Mouse (Mus musculus) C2C12 (cell line): ENCODE results near the gene Il12rb1.

Experiments
- CEBPB ChIP-seq: IDR thresholded peaks from one replicate; pipeline ENCODE4 v1.6.1; 2011; ENCODE audit warnings: low read depth, mild to moderate bottlenecking, control low read depth, moderate library complexity
- CTCF ChIP-seq: IDR thresholded peaks from one replicate; pipeline ENCODE4 v1.5.1; 2011; ENCODE audit not compliant: control insufficient read depth, insufficient read depth, insufficient read length
- MAX ChIP-seq: IDR thresholded peaks from one replicate; pipeline ENCODE4 v1.6.1; 2011; ENCODE audit warnings: mild to moderate bottlenecking, control low read depth
- MYOD1 ChIP-seq: IDR thresholded peaks from one replicate; pipeline ENCODE4 v1.6.1; 2011; ENCODE audit warnings: low read depth; ENCODE audit not compliant: control insufficient read depth, insufficient read length
- USF1 ChIP-seq: IDR thresholded peaks from one replicate; pipeline ENCODE4 v1.6.1; 2011; ENCODE audit warnings: low read depth, mild to moderate bottlenecking, control low read depth, moderate library complexity

GRCm38 (mm10) chr8:70834071-70834470 lies 25.8 kb downstream of the Il12rb1 start:
- TF ChIP-seq CTCF (no peak), MAX (no peak), CEBPB (no peak), MYOD1 (no peak), USF1 (no peak)
